Mouse (Mus musculus) heart, adult 2 months (tissue): ENCODE measurements at regions not wholly inside any gene's neighbourhood (a gene's known extent, or its start where the extent isn't known, plus 50 kb on each side); places are given as distances from the start of the nearest gene placed in this dataset.

ENCODE experiments used
- DNase-seq, 2 experiments: peaks; one replicate each; pipeline ENCODE4 v3.0.0; 2021
- H3K27ac ChIP-seq: fragments of 200-600 bp; 2 replicates; pipeline ENCODE4 v1.8.1; 2022
- H3K27me3 ChIP-seq: fragments of 200-500 bp; 2 replicates; pipeline ENCODE4 v1.6.1; 2012; ENCODE audit warnings: mild to moderate bottlenecking, low read length, inconsistent platforms, mixed read lengths; ENCODE audit not compliant: control insufficient read depth, insufficient read depth
- H3K36me3 ChIP-seq: fragments of 200-500 bp; 2 replicates; pipeline ENCODE4 v1.6.1; 2012; ENCODE audit warnings: low read length, inconsistent platforms; ENCODE audit not compliant: control insufficient read depth, insufficient read depth
- H3K4me1 ChIP-seq: fragments of 200-500 bp; 2 replicates; pipeline ENCODE4 v1.6.1; 2011; ENCODE audit warnings: low read length; ENCODE audit not compliant: control insufficient read depth, insufficient read depth
- H3K4me3 ChIP-seq: fragments of 200-600 bp; 2 replicates; pipeline ENCODE4 v1.8.1; 2022
- H3K79me2 ChIP-seq: fragments of 200-500 bp; replicated peaks from 2 replicates; pipeline ENCODE4 v1.6.1; 2012; ENCODE audit warnings: mild to moderate bottlenecking, inconsistent platforms, low read length, moderate library complexity, mixed read lengths; ENCODE audit not compliant: control insufficient read depth, insufficient read depth
- H3K9ac ChIP-seq: fragments of 200-500 bp; 2 replicates; pipeline ENCODE4 v1.6.1; 2012; ENCODE audit warnings: low read depth, mild to moderate bottlenecking, control low read depth, inconsistent platforms, low read length, mixed read lengths
- CTCF ChIP-seq: fragments of 200-600 bp; IDR thresholded peaks from 2 replicates; pipeline ENCODE4 v1.8.1; 2022; ENCODE audit warnings: antibody characterized with exemption, mild to moderate bottlenecking, moderate library complexity
- EP300 ChIP-seq: fragments of 200-500 bp; IDR thresholded peaks from 2 replicates; pipeline ENCODE4 v1.6.1; 2011; ENCODE audit warnings: low read depth, low read length, control low read depth; ENCODE audit not compliant: insufficient read depth
- POLR2A ChIP-seq: fragments of 200-500 bp; IDR thresholded peaks from 2 replicates; pipeline ENCODE4 v1.6.1; 2011; ENCODE audit warnings: mild to moderate bottlenecking, low read depth, low read length, control low read depth; ENCODE audit not compliant: insufficient read depth
- WGBS: fragments of 180-500 bp; shearing (Covaris S2); methylation state at CpG from one replicate; pipeline ENCODE4 v1.1.7; 2018; 5-methylcytosine and 5-hydroxymethylcytosine counted together
- intact Hi-C: fragments of 180-260 bp; cut with DNase I; formaldehyde crosslinking; loops from one replicate; pipeline ENCODE4 v1.15.1; 2025

DNA sequence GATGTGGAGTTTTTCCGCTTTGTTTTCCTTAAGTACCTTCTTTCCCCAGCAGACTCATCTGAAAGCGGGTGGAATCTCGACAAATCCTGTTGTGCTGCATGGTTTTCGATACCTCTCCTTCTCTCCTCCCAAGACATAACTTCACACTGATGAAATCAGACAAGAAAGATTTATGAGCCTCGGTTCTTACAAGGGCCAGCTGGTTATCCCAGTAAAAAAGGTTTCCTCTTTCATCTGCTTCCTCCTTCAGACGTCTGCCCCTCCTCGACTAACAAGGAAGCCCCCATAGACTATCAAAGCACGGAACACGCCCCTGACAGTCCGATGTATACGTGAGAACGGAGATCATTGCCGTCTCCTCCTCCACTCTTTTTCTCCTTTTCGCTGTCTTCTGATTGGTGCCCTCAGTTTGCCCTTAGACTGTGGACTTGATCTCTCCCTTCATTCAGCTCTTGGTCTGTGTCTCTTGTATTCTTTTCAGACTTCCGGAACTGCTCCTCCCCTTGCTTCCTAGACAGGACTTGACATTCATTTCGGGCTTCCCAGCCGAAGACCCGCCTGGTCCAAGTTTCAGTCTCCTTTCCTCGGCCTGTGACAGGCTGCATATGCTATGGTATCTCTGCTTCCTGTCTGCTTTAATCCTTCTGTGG lies 474.4 kb downstream of the Klf5 start:
- Histone ChIP-seq H3K79me2 (no peaks in the 10 kb centered on the region), H3K4me1 (no peaks in the 10 kb centered on the region), H3K9ac (no peak overlapping the region), H3K36me3 (no peaks in the 10 kb centered on the region), H3K27me3 (no peaks in the 10 kb centered on the region), H3K4me3 (no peak overlapping the region), H3K27ac (no peak overlapping the region)
- TF ChIP-seq POLR2A: no peak
- no peak for TF ChIP-seq EP300
- TF ChIP-seq CTCF: no peak
- DNase-seq: no peak
- intact Hi-C loops: no loop called here
- 35% methylated on average over 19 of the region's 19 CpGs for WGBS

DNA sequence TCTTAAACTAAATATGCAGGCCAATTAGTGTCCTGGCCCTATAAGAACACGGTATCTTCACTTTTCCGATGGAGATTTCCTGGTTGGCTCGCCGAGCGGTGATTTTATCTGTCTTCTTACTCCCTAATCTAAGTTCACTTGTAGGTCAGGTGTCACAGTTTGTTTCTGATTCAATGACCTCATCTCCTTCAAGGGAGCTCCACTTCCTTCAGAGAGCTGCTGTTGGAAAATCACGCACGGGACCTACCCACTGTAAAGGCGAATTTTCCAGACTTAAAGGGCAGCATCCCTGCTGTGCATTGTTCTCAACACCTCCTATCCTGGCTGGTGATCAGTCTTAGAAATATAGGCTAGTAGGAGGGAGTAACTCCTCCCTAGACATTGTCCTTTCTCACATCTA lies 480.0 kb downstream of the Klf5 start:
- Histone ChIP-seq H3K4me3 (no peak overlapping the region), H3K79me2 (no peaks in the 10 kb centered on the region), H3K27me3 (no peaks in the 10 kb centered on the region), H3K4me1 (no peaks in the 10 kb centered on the region), H3K9ac (no peak overlapping the region), H3K36me3 (no peaks in the 10 kb centered on the region), H3K27ac (no peak overlapping the region)
- TF ChIP-seq CTCF (no peak), POLR2A (no peak), EP300 (no peak)
- 18% methylated on average over 8 of the region's 8 CpGs for WGBS
- no peak for DNase-seq
- intact Hi-C loops: no loop called here

DNA sequence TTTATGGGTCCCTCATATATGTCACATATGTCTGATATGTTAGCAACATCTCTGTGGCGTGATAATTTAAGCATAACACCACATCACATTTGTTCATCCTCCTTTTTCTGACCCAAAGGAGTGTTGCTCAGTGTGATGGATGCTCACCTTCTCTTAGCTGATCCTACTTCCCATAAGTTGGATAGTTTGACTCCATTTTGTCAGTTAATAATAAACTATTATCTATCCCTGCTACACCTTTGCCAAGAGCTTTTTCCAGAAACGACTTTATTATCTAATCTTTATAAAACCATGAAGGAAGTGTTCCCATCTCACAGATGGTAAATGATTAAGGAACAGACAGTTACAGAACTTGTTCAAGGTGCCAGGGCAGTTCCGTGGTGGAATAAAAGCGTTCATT lies 480.5 kb downstream of the Klf5 start:
- Histone ChIP-seq H3K4me1 (no peaks in the 10 kb centered on the region), H3K36me3 (no peaks in the 10 kb centered on the region), H3K79me2 (no peaks in the 10 kb centered on the region), H3K9ac (no peak overlapping the region), H3K27me3 (no peaks in the 10 kb centered on the region), H3K4me3 (no peak overlapping the region), H3K27ac (no peak overlapping the region)
- intact Hi-C loops: no loop called here
- TF ChIP-seq EP300 (no peak), CTCF (no peak), POLR2A (no peak)
- no peak for DNase-seq
- WGBS: 53% methylated on average over 4 of the region's 4 CpGs

DNA sequence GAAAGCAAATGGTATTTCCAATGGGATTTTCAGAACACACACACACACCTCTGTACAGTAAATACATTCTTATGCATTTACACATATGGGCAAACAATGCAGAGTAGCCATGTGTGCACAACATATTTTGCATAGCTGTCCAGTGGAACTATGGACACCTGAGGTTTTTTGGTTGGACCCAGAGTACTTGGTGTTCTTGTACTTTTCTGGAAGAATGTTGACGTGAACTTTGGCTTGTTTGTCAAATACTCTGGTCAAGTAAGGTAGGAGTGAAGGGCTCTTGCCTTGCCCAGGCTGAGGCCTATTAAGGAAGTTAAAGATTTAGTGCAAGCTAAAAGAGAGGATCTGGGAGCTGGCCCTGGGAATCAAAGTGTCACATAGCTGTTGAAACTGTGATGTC lies 485.2 kb downstream of the Klf5 start:
- no peak for TF ChIP-seq POLR2A
- TF ChIP-seq CTCF: no peak
- no peak for TF ChIP-seq EP300
- intact Hi-C loops: no loop called here
- no peak for DNase-seq
- Histone ChIP-seq H3K27ac (no peak overlapping the region), H3K4me3 (no peak overlapping the region), H3K9ac (no peak overlapping the region), H3K79me2 (no peaks in the 10 kb centered on the region), H3K4me1 (no peaks in the 10 kb centered on the region), H3K36me3 (no peaks in the 10 kb centered on the region), H3K27me3 (no peaks in the 10 kb centered on the region)
- WGBS: 95% methylated on average over 1 of the region's 1 CpGs

DNA sequence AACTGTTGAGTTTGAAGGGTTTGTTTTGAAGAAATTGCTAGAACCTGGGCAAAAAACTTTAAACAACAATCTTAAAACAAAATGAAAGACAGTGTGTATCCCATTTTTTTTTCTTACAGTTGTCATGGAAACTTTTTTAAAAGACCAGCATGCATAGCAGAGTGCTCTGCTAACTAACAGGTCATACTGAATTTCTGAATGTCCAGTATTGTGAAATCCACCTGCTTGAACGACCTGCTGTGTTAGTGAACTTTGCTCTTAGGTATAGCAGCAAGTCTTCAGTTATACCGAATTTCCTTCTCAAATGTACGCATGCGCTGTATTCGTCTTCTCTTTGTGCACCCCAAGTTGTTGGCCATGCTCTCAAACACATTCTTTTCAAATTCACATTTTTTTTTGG lies 486.6 kb downstream of the Klf5 start:
- Histone ChIP-seq H3K79me2 (no peaks in the 10 kb centered on the region), H3K4me1 (no peaks in the 10 kb centered on the region), H3K27ac (no peak overlapping the region), H3K9ac (no peak overlapping the region), H3K36me3 (no peaks in the 10 kb centered on the region), H3K4me3 (no peak overlapping the region), H3K27me3 (no peaks in the 10 kb centered on the region)
- WGBS: 89% methylated on average over 5 of the region's 5 CpGs
- TF ChIP-seq CTCF (no peak), POLR2A (no peak), EP300 (no peak)
- DNase-seq: no peak
- intact Hi-C loops: no loop called here

DNA sequence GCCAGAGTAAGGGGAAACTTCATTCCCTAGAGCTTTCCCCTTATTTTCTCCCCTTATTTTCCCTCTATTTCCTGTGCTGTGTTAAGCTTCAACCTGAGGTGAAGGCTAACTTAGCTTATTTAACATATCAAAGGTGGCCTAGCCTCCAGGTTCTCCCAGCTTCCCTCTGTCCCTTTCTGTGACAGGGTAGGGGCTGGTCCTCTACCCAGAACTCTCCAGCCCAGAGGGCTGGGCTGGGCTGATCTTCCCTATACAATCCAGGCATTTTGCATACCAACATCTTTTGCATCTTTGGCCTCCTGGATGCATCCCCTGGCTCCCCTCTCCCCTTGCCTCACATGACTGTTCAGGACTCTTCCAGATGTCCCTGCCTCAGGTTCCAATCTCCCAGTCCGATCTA lies 487.9 kb downstream of the Klf5 start:
- TF ChIP-seq CTCF: no peak
- no peak for TF ChIP-seq EP300
- TF ChIP-seq POLR2A: no peak
- no peaks in the 10 kb centered on the region for H3K27me3 ChIP-seq
- no peaks in the 10 kb centered on the region for H3K36me3 ChIP-seq
- H3K79me2 ChIP-seq: no peaks in the 10 kb centered on the region
- intact Hi-C loops: no loop called here
- no peak overlapping the region for H3K4me3 ChIP-seq
- no peak overlapping the region for H3K27ac ChIP-seq
- no peak overlapping the region for H3K9ac ChIP-seq
- 95% methylated on average over 1 of the region's 1 CpGs for WGBS
- H3K4me1 ChIP-seq: no peaks in the 10 kb centered on the region
- DNase-seq: no peak
